Mouse (Mus musculus): ENCODE results near the gene Hpse2.

GRCm38 (mm10) chr19:42985372-42986314 lies 402.5 kb downstream of the Hpse2 start:
- TF ChIP-seq CTCF (IDR thresholded peaks at IDR 0.05; ENCODE audit: insufficient read depth, low read depth, low read length): no peak
- TF ChIP-seq POLR2A (IDR thresholded peaks at IDR 0.05; ENCODE audit: insufficient read depth, low read depth, low read length): no peak

Measured in olfactory bulb, adult 2 months (tissue).